Mouse (Mus musculus): ENCODE measurements around the gene Mctp1. TPM values are rescaled to one million over a fixed set of nuclear protein-coding genes. Genes with fewer than 3 reads are reported as not detected.
A peak's percentile ranks its signal among the peaks of the same experiment; 100 is the strongest.
"Not testable (repeated sequence)": the region's sequence is repeated elsewhere in the genome, so short reads cannot be mapped to it uniquely, and the experiment has no call there.

The Mctp1 gene
- total RNA-seq, 2 experiments from 2014 or later: 2.6 to 2.8 TPM

DNA sequence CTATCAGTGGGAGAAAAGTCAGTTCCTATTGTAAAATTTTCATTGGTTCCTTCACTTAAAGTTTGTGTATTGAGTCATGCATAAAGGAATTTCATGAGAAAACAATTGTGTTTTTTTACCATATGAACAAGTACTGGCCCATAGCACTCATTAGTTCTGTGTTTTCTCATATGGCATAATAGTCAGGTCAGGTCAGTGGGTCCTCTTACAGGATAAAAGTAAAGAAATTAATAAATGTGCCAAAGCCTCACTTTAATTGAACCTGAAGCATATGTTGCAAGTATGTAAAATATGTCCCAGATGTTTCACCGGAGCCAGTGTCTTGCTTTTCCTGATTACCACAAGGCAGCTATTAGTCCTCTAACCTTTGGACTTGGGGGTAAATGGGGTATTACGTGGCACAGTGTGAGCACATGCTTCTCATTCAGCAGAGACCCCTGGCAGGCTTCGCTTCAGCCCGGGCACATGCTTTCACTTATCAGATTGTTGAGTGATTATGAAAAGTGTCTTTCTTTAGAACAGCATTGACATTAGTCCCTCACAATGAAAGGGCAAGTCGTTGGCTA lies 543.6 kb downstream of the Mctp1 start:
- no peak for DNase-seq (ENCODE audit: low spot score in 2 of 2)

DNA sequence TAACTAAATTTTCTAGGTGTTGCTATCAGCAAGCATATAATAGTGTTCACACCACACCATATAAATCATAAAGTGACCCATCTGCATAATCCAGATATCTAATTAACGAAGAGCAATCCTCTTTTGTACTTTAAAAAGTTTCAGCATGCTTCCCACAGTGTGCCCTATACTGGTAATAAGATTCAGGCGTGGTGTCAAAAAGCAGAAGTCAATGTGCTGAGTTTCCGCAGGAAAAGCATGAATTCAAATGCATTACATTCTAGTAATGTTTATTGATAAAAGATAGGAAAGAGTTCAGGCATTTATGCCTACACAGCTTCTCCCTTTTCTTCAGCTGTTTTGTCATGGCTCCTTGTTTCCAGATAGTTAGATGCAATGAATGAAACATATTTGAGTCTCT lies 544.8 kb downstream of the Mctp1 start:
- DNase-seq (ENCODE audit: low spot score in 2 of 2): no peak

DNA sequence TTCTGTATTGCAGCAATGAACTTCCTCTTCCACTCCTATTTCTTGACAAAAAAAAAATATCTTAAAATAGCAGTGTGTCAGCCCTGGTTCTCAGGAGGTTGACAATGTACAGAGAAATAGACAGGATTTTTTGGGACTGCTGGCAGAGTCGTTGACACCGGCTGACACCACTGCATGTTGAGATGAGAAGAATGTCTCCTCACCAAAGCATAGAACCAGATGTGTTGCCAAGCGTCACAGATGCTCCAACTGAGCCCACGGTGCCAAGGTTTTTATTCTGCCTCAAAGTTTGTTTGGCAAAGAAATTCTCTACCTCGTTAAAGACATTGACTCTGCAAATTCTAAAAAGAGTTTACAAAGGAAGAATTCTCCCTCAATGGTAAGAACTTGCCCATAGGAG lies 548.6 kb downstream of the Mctp1 start:
- no peak for DNase-seq (ENCODE audit: low spot score in 2 of 2)

DNA sequence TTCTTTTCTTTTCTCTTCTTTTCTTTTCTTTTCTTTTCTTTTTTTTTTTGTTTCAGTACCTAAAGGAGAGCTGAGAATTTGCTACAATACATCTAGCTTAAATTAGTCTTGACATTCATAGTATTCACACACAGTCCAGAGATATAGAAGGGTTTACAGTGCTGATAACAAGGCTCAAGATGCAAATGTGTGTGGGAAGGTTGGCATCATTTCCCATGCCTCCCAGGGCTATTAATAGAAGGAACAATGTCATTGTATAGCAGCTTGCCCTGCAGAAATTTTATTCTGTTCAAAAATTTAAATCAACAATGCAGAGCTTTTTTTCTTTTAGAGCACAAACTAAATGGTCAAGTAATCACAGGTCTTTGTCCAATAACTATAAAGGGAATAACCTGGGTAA lies 564.9 kb downstream of the Mctp1 start:
- no peak for DNase-seq (ENCODE audit: low spot score in 2 of 2)

DNA sequence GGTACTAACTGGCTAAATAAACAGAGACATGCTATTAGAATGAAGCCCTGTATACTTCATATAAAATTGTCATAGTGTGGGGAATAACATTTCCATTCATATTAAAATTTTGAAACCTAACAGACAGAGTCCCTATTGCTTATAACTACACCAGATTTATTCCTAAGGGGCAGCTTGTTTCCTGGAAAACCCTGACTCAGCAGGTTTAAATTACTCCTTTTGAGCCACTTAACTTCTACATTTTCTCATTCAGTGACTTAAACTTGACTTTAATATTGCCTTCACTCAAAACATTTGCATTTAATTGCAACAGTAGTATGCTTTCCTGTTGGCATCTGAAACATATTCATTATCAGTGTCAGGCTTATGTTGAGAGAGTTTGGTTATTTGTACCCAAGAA lies 583.3 kb downstream of the Mctp1 start:
- DNase-seq (ENCODE audit: low spot score in 2 of 2): no peak

DNA sequence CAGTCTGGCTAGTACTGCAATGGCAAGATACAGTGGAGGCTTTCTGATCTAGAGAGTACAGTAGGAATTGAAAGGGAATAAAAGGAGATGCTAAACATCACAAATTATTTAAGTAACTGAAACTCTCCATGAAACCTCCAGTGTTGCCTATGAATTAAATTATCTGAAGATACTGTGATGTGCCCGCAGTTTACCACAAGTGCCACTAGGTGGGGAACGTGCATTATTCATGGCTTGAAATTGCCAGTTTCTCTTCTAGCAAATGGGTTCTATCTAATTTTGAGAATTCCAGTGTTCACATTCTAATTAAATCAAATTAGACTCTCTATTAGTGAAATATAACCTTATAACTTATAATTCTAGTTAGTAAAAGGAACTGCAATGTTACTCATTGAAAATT lies 585.1 kb downstream of the Mctp1 start:
- DNase-seq (ENCODE audit: low spot score in 2 of 2): peak in 1 of 2 experiments; percentile 15

DNA sequence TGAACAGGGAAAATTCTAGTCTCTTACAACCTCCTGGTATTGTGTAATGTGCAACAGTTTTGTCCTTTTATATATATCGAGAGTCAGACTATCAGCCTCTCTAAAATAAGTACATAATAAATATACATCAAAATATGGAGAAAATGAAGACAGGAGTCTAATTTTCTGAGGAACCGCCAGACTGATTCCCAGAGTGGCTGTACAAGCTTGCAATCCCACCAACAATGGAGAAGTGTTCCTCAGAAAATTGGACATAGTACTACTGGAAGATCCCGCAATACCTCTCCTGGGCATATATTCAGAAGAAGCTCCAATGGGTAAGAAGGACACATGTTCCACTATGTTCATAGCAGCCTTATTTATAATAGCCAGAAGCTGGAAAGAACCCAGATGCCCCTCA lies 586.7 kb downstream of the Mctp1 start:
- DNase-seq (ENCODE audit: low spot score in 2 of 2): not testable (repeated sequence)

DNA sequence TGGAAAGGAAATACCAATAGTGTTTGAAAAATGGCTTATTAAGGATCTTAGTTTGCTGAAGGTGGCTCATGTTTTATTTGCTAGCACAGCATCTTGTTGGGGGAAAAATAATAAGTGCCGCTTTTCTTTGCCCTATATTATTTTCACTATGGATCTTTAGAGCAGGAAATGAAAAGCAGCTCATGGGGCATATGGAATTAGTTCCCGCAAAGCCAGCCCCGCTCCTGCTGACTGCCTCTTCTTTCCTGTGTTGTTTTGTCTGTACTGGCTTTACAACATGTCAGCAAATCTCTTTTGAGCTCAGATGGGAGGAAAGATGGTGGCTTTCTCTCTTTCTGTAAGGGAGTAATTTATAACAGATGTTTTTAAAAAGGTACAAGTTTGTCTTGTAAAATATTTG lies 618.3 kb downstream of the Mctp1 start:
- no peak for DNase-seq (ENCODE audit: low spot score in 2 of 2)

DNA sequence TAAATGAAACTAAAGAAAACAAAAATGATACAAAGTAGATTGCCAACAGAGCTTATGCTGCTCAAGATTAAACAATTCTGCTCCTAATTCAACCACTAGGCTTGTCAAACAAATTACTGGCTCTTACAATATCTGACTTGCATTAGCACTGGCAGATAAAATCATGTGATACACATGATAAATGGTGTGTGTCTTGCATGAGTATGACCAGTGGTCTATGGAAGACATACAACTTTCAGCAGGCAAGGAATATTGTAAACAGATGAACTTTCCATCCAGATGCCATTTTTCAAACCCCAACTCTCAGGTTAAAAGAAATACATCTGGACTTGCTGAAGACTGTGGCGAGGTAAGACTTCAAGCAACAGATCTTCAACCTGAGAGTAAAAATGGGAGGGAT lies 619.3 kb downstream of the Mctp1 start:
- DNase-seq (ENCODE audit: low spot score in 2 of 2): no peak

DNA sequence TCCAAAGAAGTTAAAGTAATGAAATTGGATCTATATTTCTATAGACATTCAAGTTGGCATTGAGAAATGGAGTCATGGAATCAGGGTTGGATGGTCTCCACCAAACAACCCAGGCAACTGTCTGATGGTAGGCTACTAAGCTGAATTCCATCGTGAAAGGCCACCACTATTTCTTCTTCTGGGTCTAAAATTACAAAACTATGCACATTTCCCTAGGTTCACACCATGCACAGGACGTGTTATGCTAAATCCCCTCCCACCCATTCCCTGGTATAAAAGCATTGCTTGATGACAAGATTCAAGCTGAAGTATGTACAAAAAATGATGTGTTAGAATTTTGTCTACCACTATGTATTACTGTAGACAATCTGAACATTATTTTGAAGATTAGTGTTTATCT lies 634.5 kb downstream of the Mctp1 start:
- no peak for DNase-seq (ENCODE audit: low spot score in 2 of 2)

DNA sequence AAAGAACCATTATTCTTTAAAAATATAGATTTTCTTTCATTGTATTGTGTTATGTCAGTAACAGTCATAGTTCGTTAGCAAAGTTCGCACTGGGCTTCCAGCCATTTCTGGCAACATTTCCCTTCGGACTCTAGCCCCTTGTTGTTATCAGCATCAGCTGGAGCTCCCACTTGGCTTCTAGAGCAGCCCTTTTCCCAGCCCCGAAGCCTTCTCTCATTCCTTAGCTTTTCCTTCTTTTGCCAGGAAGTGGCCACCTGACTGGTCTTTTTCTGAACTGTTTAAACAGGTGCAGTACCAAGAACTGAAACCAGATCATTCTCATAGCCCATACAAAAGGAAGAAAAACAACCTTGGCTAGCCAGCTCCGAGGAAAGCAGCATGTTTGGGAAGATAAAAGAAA lies 645.3 kb downstream of the Mctp1 start:
- DNase-seq (ENCODE audit: low spot score in 2 of 2): no peak

DNA sequence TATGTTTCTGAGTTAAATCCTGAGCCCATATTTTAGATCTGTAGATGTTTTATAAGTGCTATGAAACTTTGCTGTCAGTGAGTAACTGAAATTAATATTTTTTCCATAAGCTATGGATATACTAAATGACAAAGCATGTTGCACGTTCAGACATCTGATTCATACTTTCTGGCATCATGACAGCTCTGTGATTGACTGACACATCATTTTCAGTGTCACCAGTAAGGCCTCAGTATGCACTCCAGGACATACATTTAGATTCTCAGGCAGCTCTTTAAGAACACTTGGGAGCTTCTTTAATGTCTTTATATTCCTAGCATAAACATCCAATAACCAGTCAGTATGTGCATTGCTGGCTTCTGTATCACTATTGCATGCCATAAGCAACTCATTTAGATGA lies 659.0 kb downstream of the Mctp1 start:
- DNase-seq (ENCODE audit: low spot score in 2 of 2): no peak

DNA sequence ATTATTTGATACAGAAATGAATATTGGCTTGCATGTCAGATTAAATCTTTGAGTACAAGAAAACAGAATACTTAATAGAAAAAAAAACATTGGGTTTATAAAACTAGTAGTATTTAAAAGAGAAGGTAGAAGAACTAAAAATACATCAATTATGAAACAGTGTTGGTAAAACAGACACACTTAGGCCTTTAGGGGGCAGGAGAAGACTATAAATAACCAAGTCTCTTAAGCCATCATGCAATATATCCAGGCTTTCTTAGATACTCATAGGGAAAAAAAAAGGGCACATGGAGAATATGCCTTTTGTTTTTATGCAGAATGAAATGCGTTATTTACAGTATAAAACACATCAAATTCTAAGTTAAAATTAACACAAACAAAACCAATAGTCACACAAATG lies 661.0 kb downstream of the Mctp1 start:
- no peak for DNase-seq (ENCODE audit: low spot score in 2 of 2)

DNA sequence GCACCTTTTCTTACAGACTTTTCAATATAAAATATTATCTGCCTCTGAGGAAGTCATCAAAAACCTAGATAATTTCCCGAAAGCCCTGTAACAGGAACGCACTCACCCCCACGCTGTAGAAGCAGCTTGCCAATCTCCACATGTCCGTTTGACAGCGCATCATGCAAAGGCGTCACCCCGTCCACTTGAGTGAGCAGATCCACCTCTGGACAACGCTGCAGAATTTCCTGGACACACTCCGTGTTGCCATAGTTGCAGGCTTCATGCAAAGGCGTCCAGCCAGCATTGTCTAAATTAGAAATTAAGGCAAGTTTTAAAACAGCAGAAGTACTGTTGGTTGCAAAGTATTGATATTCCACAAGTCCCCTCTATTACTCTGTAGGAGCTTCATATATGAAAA lies 662.1 kb downstream of the Mctp1 start:
- no peak for DNase-seq (ENCODE audit: low spot score in 2 of 2)

DNA sequence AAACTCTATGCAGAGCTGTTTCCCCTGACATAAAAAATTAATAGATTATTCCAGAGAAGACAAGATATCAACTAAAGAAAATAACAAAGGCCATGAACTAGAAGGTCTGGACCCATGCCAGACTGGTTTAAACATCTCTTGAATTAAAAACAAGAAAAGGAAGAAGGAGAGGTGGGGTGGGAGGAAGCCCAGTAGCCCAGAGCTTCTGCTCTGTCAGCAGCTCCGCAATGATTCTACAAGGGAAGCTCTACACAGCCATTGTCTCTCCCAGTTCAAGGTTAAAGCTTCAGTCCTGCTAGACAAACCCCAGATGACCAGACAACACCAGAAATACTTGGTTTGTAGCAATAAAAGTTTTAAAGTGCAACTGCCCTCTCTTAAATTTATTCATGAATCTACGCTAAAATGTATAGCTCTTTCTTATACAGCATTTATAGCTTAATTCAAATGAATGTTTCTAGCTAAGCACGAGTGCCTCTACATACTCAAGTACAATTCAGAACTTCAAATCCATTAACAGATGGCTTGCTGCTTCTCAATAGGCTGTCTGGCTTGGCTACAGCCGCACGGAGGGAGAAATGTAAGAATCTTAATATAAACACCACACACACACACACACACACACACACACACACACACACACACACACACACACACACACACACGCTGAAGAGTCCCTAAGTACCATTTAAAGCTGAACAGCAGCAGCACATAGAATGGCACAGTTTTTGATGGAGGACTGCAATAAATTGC lies 663.0 kb downstream of the Mctp1 start:
- no peak for DNase-seq (ENCODE audit: low spot score in 2 of 2)

DNA sequence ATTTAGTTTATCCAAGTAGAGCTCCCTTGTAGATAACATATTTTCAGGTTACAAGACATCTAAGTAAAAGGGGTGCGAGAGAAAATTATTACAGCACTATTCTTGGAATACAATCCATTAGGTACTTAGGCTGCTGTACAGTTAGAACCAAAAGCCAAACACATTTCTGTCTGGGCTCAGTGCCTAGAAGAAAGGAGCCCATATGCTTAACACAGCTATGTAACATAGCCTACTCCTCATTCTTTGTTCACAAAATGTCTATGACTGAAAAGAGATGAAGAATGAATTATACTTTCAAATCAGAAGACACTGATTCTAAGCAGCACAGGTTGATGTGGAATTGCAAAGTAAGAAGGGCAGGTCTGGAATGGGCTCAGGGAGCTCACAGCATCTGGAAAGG lies 664.1 kb downstream of the Mctp1 start:
- DNase-seq (ENCODE audit: low spot score in 2 of 2): no peak

DNA sequence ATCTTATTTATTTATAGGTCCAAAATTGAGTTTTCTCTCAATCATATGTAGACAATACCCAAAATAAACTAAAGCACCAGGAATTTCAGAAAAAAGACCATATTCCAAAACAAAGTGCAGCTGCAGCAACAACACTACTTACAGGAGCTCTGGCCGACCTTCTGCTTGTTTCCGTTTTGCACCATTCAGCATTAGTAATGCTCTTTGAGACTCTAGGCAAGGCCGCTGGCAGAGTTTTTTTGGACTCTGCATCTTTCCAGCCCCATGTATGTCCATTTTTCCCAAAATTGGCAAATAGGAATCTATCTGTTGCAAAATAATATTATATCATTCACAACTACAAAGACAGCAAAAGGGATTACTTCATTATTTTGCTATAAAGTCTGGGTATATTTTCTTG lies 665.4 kb downstream of the Mctp1 start:
- DNase-seq (ENCODE audit: low spot score in 2 of 2): no peak

DNA sequence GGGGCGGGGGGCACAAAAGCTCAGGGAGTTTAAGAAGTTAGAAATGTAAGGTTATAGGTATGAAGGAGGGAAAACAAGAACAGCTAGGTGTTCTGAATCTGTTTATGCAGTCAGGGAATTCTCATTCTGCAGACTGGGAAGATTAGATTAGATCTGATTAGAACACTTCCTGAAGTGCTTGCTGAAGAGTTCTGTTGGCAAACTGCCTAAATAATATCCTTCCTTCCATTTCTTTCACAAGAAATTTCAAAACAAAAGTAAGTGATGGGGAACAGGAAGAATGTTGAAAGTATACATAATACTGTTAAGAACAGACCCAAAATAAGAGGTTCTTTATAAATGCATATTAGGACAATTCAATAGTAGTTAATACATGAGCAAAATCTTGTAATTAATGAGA lies 678.9 kb downstream of the Mctp1 start:
- DNase-seq (ENCODE audit: low spot score in 2 of 2): no peak

DNA sequence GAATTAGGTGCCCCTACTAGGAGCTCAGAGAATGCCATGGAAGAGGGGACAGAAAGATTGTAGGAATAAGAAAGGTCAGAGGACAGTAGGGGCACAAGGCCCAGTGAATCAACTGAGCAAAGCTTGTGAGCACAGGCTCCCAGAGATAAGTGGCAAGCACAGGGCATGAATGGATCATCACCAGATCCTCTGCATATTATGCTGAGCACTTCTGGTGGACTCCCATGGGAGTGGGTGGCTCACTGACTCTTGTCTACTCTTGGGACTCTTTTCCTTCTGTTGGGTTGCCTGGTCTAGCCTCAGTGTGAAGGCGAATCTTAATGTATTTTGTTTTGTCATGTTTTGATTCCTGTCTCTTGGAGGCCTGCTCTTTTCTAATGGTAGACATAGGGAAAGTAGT lies 684.5 kb downstream of the Mctp1 start:
- no peak for DNase-seq (ENCODE audit: low spot score in 2 of 2)

DNA sequence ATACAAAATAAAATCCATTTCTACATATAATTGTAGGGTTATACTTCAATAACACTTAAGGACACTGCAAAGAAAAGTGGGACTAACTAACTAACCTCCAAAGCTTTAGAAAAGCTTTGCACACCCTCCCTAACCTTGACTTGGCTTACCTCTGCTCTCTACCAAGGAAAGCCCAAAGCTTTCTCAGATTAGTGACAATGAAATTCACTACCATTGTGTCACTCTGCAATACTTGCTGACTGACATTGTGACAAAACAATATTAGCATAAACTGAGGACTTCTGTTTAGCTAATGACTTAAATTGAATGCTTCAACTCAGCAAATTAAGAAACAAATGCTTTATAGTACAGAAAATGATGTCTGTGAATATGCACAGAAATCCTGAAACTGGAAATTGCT lies 687.7 kb downstream of the Mctp1 start:
- DNase-seq (ENCODE audit: low spot score in 2 of 2): no peak
